Mouse (Mus musculus) liver, adult 2 months (tissue): ENCODE results near the gene 2410004P03Rik.

Source experiments
- CTCF ChIP-seq: fragments of 200-500 bp; IDR thresholded peaks from 2 replicates; pipeline ENCODE4 v1.5.1; 2011; ENCODE audit warnings: low read depth, low read length, control low read depth
- POLR2A ChIP-seq: fragments of 200-500 bp; IDR thresholded peaks from 2 replicates; pipeline ENCODE4 v1.6.1; 2011; ENCODE audit warnings: low read length, control low read depth; ENCODE audit not compliant: insufficient read depth; ENCODE audit errors: extremely low read depth

DNA sequence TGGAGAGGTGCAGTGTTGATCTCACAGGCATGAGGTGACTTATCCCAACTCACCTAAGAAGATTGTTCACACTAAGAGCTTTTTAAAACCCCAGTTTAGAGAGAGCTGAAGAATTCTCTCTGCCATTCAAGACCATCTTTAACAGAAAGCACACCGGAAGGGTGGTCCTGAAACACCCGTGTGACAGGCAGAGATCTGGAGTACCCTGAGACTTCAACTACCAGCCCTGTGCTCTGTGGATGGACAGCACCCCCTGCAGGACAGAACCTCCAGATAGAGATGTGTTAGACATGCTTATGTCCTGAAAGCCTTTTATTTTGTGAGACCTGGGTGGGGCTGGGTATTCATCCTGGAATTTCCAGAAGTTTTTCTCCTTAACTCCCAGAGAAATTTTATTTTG, 23.6 kb upstream of the 2410004P03Rik start:
- peak; percentile 32; the same call in 1 of the 2 replicates for TF ChIP-seq CTCF
- no peak for TF ChIP-seq POLR2A
